Mouse (Mus musculus) forebrain, embryonic 10.5 days (tissue): Measurements from ENCODE around the gene Npepps. TPM values are rescaled to one million over a fixed set of nuclear protein-coding genes. Genes with fewer than 3 reads are reported as not detected.
"Not testable (repeated sequence)": the region's sequence is repeated elsewhere in the genome, so short reads cannot be mapped to it uniquely, and the experiment has no call there.

Experiments
- DNase-seq: peaks from one replicate; pipeline ENCODE4 v3.0.0-alpha.2; 2017; ENCODE audit warnings: low spot score; ENCODE audit errors: extremely low spot score
- H3K27ac ChIP-seq: fragments of 300-500 bp; sonication (generic); 2 replicates; pipeline ENCODE4 v1.5.1; 2016; ENCODE audit warnings: mild to moderate bottlenecking
- H3K27me3 ChIP-seq: fragments of 300-500 bp; sonication (generic); 2 replicates; pipeline ENCODE4 v1.6.1; 2016; ENCODE audit warnings: mild to moderate bottlenecking; ENCODE audit not compliant: poor library complexity, severe bottlenecking
- H3K36me3 ChIP-seq: fragments of 300-500 bp; sonication (generic); replicated peaks from 2 replicates; pipeline ENCODE4 v1.6.1; 2016; ENCODE audit warnings: mild to moderate bottlenecking, moderate library complexity
- H3K4me1 ChIP-seq: fragments of 300-500 bp; sonication (generic); 2 replicates; pipeline ENCODE4 v1.6.1; 2016
- H3K4me3 ChIP-seq: fragments of 300-500 bp; sonication (generic); 2 replicates; pipeline ENCODE4 v1.5.1; 2016; ENCODE audit warnings: mild to moderate bottlenecking, moderate library complexity
- H3K9me3 ChIP-seq: fragments of 300-500 bp; sonication (generic); 2 replicates; pipeline ENCODE4 v1.6.1; 2016; ENCODE audit warnings: mild to moderate bottlenecking, moderate library complexity
- WGBS: fragments of 180-500 bp; shearing (Covaris S2); methylation state at CpG from one replicate; pipeline ENCODE4 v1.1.7; 2016; 5-methylcytosine and 5-hydroxymethylcytosine counted together
- polyA plus RNA-seq: library from polyadenylated mRNA; unstranded; fragments of >200 nt; fragmentation: Nextera tagmentation; extraction: Ambion mirVana; gene quantifications from 2 replicates; pipeline ENCODE4 v1.2.1, GENCODE M21; 2016

The Npepps gene
- polyA plus RNA-seq, 1 experiment from 2014 or later, result 96.2 TPM

DNA sequence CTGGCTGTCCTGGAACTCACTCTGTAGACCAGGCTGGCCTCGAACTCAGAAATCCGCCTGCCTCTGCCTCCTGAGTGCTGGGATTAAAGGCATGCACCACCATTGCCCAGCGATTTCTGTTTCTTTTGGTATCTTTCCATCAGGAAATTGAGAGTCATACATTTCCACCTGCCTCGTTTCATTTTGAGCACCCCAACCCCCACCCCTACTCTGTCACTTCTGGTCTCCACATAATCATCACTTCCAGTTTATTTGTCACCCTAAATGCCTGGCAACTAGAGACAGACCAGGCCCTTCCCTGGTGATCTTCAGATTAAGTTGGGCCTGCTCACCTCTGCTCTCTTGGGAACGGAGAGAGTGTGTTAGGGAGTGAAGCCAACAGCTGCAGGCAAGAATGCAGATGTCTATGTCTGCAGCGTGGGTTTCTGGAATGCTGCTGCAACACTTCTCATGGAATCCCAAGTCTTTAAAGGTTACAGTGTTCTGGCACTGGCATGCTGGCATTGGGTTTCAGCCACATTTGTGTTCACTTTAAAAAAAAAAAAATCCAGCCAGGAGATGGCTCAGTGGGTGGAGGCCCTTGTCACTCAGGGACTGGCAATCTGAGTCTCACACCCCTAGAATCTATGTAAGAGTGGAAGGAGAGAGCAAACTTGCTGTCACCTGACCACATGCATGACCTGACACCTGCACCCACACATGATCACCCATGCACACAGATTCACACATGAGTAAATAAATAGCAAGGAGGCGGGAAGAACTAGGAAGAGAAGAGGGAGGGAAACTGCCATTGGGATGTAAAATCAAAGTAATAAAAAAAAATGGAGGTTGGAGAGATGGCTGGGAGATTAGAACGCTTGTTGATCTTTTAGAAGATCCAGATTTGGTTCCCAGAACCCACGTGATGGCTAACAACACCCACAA lies 5.7 kb upstream of the Npepps start:
- no peak overlapping the region for H3K4me3 ChIP-seq
- WGBS, result 83% methylated on average over 9 of the region's 9 CpGs
- H3K9me3 ChIP-seq, result no peaks in the 10 kb centered on the region
- no peaks in the 10 kb centered on the region for H3K36me3 ChIP-seq
- H3K27ac ChIP-seq, result no peak overlapping the region
- no peak for DNase-seq
- peaks cover 3% of the 10 kb centered on the region; the same call in 1 of the 2 replicates for H3K27me3 ChIP-seq
- H3K4me1 ChIP-seq, result peaks cover 10% of the 10 kb centered on the region

DNA sequence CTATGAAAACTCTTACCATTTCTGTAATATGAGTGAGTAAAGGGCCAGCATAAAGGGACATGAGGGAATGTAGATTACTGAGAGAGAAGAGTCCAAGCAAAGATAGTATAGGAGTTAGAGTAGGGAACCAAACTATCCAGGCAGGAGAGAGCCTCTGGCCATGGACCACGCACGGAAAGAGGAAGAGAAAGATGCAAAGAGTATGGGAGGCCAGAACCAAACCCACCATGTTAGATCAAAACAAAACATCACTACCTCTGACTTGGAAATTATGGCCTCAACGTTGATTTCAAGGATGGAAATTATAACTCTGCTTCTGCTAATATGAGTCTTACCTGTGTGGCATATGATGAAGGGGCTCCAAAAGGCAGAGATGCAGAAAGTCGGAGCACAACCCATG lies 4.4 kb upstream of the Npepps start:
- DNase-seq, result no peak
- no peaks in the 10 kb centered on the region for H3K36me3 ChIP-seq
- no peak overlapping the region for H3K4me3 ChIP-seq
- no peaks in the 10 kb centered on the region for H3K9me3 ChIP-seq
- H3K4me1 ChIP-seq, result peaks cover 7% of the 10 kb centered on the region
- H3K27ac ChIP-seq, result no peak overlapping the region
- H3K27me3 ChIP-seq, result peaks cover 3% of the 10 kb centered on the region; the same call in 1 of the 2 replicates
- 79% methylated on average over 4 of the region's 4 CpGs for whole genome bisulfite sequencing

DNA sequence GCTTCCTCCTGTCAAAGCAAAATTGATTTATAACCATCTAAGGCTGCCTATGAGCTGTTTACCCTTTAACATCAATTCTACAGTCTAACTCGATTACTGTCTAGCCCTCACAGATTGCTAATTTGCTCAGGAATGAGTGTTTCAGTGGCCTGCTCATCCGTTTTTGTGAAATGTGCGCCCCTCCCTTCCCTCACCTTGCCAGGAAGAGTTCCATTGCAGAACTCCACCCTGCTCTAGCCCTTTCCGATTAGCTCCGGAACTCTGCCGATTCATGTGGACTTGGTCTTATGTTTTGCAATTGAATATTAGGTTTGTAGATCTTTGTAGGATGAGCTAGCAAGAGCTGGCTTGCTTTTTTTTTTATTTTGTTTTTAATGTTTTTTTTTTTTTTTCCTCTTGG lies 1.7 kb upstream of the Npepps start:
- Histone ChIP-seq H3K36me3 (peaks cover under 1% of the 10 kb centered on the region; the same call in 1 of the 2 replicates), H3K27me3 (peaks cover 3% of the 10 kb centered on the region; the same call in 1 of the 2 replicates), H3K4me3 (no peak overlapping the region), H3K9me3 (no peaks in the 10 kb centered on the region), H3K4me1 (peaks cover 19% of the 10 kb centered on the region), H3K27ac (no peak overlapping the region)
- WGBS, result 92% methylated on average over 6 of the region's 6 CpGs
- DNase-seq, result no peak

DNA sequence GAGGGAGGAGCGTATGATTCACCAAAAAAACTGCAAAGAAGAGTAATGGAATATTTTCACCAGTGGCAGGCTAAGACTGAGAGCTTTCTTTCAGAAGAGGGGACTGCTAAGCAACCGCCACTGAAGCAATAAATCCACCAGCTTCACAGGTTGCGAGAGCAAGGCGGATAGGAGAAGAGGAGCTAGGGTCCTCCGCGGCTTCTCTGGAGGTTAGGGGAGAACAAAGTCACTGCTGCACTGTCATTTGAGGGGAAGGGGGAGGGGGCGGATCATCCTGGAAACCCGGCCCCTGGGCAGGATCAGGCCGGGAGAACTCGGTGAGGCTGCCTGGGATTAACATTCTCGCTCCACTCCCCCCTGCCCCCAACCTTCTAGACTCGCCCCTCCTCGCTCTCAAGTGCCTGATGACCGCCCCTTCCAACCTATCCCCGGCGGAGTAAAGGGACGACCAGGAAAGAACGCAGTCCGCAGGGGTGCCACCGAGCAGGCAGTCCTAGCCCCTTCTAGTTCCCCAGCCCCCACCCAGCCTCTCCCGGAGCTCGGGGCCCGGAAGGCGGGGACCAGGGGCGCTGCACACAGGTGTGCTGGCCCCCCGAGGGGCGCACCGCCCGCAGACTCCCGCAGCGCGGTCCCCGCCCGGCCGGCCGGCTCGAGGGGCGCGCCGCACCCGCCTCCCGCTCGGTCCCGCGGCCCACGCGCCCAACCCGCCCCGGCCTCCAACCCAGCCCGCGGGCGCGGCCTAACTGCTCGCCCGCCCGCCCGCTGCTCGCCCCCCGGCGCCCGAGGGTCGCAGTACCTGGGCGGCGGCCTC lies 828 bp downstream of the Npepps start:
- H3K27ac ChIP-seq, result peak overlapping the region; percentile 99
- H3K9me3 ChIP-seq, result 0 out of 2 replicates have a peak, but pooled peaks cover 4% of the 10 kb centered on the region
- H3K36me3 ChIP-seq, result peaks cover 9% of the 10 kb centered on the region
- under 1% methylated on average over 64 of the region's 64 CpGs for WGBS
- H3K4me3 ChIP-seq, result peak overlapping the region; percentile 99
- H3K4me1 ChIP-seq, result peaks cover 19% of the 10 kb centered on the region
- H3K27me3 ChIP-seq, result peaks cover 3% of the 10 kb centered on the region; the same call in 1 of the 2 replicates
- peak; percentile 84 for DNase-seq

DNA sequence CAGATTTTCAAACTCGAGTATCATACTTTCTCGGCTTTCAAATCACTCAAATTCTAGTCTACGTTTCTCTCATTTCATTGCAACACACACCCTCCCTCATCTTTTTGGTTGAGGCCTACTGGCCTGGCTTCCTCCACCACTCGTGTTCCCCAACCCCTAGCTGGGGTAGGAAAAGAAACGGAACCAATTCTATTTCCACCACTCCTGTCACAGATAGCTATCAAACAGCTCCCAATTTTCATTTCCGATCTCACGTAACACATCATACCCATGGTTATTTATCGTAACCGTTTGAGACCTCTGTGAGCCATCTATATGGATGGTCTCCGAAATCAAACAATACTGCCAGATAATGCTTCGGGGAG lies 1.4 kb downstream of the Npepps start:
- Histone ChIP-seq H3K9me3 (0 out of 2 replicates have a peak, but pooled peaks cover 8% of the 10 kb centered on the region), H3K4me1 (peaks cover 19% of the 10 kb centered on the region), H3K27ac (peak overlapping the region; percentile 99), H3K27me3 (peaks cover 3% of the 10 kb centered on the region; the same call in 1 of the 2 replicates), H3K36me3 (peaks cover 13% of the 10 kb centered on the region), H3K4me3 (peak overlapping the region; percentile 99)
- DNase-seq, result no peak
- WGBS, result 33% methylated on average over 11 of the region's 11 CpGs

DNA sequence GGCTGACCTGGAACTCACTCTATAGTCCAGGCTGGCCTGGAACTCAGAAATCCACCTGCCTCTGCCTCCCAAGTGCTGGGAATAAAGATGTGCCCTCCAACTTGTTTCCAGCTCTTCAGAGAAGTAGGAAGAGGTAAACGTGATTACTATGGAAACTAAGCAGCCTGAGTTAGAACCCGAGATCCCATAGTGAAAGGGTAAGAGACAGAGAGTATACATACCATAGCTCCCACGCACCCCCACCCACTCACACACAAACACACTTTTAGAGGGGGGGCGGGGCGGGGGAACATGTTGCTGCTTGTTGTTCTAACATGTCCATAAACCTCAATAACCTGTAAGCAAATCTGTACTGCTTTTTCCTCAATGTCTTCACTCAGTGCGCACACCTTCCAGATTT lies 2.0 kb downstream of the Npepps start:
- peak overlapping the region; percentile 99 for H3K4me3 ChIP-seq
- 84% methylated on average over 6 of the region's 6 CpGs for WGBS
- H3K9me3 ChIP-seq, result 0 out of 2 replicates have a peak, but pooled peaks cover 8% of the 10 kb centered on the region
- peaks cover 16% of the 10 kb centered on the region for H3K36me3 ChIP-seq
- peaks cover 19% of the 10 kb centered on the region for H3K4me1 ChIP-seq
- no peak for DNase-seq
- H3K27me3 ChIP-seq, result peaks cover 3% of the 10 kb centered on the region; the same call in 1 of the 2 replicates
- H3K27ac ChIP-seq, result no peak overlapping the region

DNA sequence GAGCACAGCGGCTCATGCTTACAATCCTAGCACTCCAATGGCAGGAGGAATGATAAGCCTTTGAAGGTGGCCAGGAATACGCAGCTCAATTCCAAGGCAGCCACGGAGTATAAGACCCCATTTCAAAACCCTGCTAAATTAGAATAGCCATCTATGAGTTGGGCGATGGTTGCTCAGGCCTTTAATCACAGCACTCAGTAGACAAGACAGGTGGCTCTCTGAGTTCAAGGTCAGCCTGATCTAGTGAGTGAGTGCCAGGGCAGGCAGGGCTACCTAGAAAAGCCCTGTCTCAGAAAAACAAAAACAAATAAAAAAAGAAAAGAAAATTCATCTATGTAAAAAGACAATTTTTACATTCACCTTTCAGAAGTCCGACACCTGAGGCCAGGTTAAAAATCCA lies 3.3 kb downstream of the Npepps start:
- WGBS, result 93% methylated on average over 5 of the region's 5 CpGs
- no peak for DNase-seq
- H3K27ac ChIP-seq, result no peak overlapping the region

DNA sequence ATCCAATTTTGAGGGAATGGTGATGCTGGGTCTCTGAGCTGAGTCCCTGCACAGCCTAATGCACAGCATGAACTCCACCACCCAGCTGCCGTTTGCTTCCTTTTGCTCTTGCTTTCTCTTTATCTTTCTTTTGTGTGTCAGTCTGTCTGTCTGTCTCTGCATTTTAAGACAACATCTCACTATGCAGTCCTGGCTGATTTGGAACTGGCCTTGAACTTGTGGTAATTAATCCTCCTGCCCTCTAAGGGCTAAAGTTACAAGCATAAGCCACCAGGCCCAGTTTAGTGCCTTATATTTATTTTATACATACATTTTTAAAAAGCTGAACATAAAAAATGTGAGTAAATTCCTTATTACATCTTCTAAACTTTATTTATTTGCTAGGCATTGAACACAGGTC lies 4.4 kb downstream of the Npepps start:
- no peak for DNase-seq
- H3K36me3 ChIP-seq, result peaks cover 26% of the 10 kb centered on the region
- no peak overlapping the region for H3K27ac ChIP-seq
- H3K4me1 ChIP-seq, result peaks cover 19% of the 10 kb centered on the region
- WGBS, result 83% methylated on average over 1 of the region's 1 CpGs
- H3K27me3 ChIP-seq, result no peaks in the 10 kb centered on the region
- H3K9me3 ChIP-seq, result 0 out of 2 replicates have a peak, but pooled peaks cover 8% of the 10 kb centered on the region
- H3K4me3 ChIP-seq, result no peak overlapping the region

More for the DNA sequence above, 3.3 kb downstream of the Npepps start:
- H3K36me3 ChIP-seq, result peaks cover 24% of the 10 kb centered on the region
- H3K27me3 ChIP-seq, result peaks cover 3% of the 10 kb centered on the region; the same call in 1 of the 2 replicates
- H3K4me3 ChIP-seq, result no peak overlapping the region
- H3K4me1 ChIP-seq, result peaks cover 19% of the 10 kb centered on the region
- H3K9me3 ChIP-seq, result 0 out of 2 replicates have a peak, but pooled peaks cover 8% of the 10 kb centered on the region

DNA sequence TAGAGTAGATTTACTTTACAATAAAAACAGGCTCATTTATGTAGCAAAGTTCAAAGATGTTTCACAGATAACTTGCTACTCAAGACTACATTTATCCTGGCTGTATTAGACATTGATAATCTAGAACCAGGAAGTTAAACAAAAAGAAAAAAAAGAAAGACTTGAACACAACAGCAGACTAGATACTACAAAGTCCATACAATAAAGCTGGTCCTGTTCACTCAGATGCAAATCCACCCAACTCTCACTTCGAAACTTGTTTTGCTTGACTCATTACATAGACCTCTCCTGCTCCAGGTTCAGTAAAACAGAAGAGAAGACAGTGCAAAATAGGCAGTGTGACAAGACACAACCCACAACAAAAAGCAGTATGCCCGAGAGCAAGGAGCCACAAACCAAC lies 5.1 kb downstream of the Npepps start:
- H3K4me1 ChIP-seq, result peaks cover 19% of the 10 kb centered on the region
- WGBS, result 88% methylated on average over 2 of the region's 2 CpGs
- no peak overlapping the region for H3K4me3 ChIP-seq
- H3K27me3 ChIP-seq, result no peaks in the 10 kb centered on the region
- no peak for DNase-seq
- H3K9me3 ChIP-seq, result 0 out of 2 replicates have a peak, but pooled peaks cover 8% of the 10 kb centered on the region
- H3K36me3 ChIP-seq, result peaks cover 26% of the 10 kb centered on the region
- H3K27ac ChIP-seq, result no peak overlapping the region

DNA sequence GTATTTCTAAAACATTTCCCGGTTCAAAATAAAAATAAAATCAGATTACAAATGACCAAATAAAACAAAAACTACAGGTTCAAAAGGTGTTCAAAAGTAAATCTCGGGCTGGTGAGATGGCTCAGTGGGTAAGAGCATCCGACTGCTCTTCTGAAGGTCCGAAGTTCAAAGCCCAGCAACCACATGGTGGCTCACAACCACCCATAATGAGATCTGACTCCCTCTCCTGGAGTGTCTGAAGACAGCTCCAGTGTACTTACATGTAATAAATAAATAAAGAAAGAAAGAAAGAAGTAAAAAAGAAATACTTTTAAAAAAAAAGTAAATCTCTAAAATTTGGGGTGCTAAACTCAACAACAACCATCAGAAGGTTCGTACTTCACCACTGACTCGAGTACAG lies 5.5 kb downstream of the Npepps start:
- H3K9me3 ChIP-seq, DNase-seq, H3K27me3 ChIP-seq, H3K4me3 ChIP-seq, H3K27ac ChIP-seq: not testable (repeated sequence)
- Histone ChIP-seq H3K36me3 (peaks cover 26% of the 10 kb centered on the region), H3K4me1 (peaks cover 19% of the 10 kb centered on the region)
- 96% methylated on average over 6 of the region's 6 CpGs for WGBS

DNA sequence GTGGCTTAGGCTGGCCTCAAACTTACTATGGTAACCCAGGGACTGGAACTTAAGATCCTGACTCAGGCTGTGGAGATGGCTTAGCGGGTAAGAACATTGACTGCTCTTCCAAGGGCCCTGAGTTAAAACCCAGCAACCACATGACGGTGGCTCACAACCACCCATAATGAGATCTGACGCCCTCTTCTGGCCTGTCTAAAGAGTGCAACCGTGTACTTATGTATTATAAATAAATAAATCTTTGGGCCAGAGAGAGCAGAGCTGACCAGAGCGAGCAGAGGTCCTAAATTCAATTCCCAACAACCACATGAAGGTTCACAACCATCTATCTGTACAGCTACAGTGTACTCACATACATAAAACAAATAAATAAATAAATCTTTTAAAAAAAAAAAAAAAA lies 6.8 kb downstream of the Npepps start:
- Histone ChIP-seq H3K4me3 (no peak overlapping the region), H3K9me3 (0 out of 2 replicates have a peak, but pooled peaks cover 8% of the 10 kb centered on the region), H3K27ac (no peak overlapping the region), H3K36me3 (peaks cover 26% of the 10 kb centered on the region), H3K4me1 (peaks cover 10% of the 10 kb centered on the region), H3K27me3 (no peaks in the 10 kb centered on the region)
- WGBS, result 89% methylated on average over 5 of the region's 5 CpGs
- no peak for DNase-seq

DNA sequence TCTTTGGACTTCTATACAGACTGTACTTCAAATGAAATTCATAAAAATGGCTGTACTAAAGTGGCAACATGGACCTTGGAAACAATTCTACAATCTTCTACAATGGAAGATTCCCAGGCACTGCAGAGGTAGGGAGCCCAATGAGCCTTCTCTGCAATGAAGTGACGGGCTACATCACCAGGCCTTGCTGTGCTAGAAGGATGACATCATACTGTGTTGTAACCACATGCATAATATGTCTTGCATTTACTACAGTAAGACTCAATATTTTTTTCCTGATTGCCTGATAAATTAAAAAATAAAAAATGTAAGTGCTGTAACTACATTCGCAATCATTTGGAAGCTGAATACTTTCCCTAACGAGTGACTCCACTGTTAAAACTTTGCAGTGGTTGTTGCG lies 7.6 kb downstream of the Npepps start:
- H3K4me3 ChIP-seq, result no peak overlapping the region
- 97% methylated on average over 4 of the region's 4 CpGs for WGBS

More for the DNA sequence above, 7.6 kb downstream of the Npepps start:
- Histone ChIP-seq H3K36me3 (peaks cover 26% of the 10 kb centered on the region), H3K27ac (no peak overlapping the region), H3K9me3 (0 out of 2 replicates have a peak, but pooled peaks cover 8% of the 10 kb centered on the region), H3K27me3 (no peaks in the 10 kb centered on the region), H3K4me1 (peaks cover 2% of the 10 kb centered on the region)
- DNase-seq, result no peak
